Mouse (Mus musculus) bone marrow macrophage, adult 2 months (primary cell): ENCODE data around the gene Cdc25b.

Experiments
- CTCF ChIP-seq: IDR thresholded peaks from 2 replicates; pipeline ENCODE4 v1.5.1; 2012; ENCODE audit warnings: low read depth, mild to moderate bottlenecking, low read length, moderate library complexity
- POLR2A ChIP-seq: IDR thresholded peaks from 2 replicates; pipeline ENCODE4 v1.6.1; 2012; ENCODE audit warnings: mild to moderate bottlenecking, low read depth, low read length, borderline replicate concordance

DNA sequence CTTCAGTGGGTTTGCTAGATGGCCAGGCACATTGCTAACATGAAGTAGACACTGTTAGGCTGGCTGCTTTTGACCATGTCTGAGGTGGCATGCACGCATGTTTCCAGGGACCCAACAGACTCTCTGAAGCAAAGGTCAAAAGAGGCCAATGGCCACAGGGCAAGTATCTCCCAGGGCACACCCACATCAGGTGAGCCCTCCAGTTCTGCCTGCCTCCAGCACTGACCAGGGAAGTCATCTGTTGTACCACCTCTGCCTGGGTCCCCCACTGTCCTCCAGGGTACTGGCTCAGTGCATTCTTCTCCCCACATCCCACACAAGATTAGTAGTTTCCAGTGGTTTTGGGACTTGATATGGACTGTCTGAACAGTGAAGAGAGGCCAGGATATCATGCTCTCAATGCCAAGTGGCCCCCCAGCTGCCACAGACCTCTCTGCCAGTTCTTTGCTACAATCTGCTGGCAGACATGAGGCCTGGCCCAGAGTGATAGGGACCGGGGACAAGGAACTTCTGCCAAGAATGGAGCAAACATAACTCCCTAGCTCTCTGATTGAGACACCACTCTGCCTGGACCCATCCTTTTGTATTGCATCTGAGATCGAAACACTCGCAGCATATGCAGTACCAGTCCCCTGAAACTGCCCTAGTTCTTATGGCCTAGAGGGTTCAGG is 22.5 kb downstream of the Cdc25b start:
- TF ChIP-seq CTCF = no peak
- TF ChIP-seq POLR2A = no peak
